Mouse (Mus musculus): ENCODE measurements around the gene Zfp740.

DNA sequence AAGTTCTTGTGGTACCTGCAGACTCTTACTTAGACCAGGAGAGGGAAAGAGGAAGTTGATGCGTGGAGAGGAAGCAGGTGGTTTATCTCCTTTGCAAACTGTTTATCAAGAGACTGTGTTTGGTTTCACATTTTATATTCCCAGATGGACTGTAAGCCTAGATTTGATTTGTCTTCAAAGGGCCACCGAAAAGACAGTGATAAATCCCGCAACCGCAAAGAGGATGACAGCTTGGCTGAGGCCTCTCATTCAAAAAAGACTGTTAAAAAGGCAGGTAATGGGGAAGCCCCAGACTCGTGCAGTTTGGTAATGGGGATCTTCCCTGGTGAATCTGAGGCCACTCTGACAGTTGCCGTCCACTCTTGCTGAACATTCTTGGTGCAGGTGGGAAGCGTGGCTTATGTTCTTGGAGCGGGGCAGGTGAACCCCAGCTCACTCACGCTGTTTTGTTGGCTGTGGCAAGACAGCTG is 5.1 kb downstream of the Zfp740 start:
- TF ChIP-seq NANOG (IDR thresholded peaks at IDR 0.05; ENCODE audit: borderline replicate concordance, low read length) (no peak), CTCF (conservative IDR thresholded peaks at IDR 0.05; ENCODE audit: low read length) (no peak)

All from E14TG2a.4 (cell line).